Mouse (Mus musculus) neural tube, embryonic 14.5 days (tissue): ENCODE results near the gene Ahctf1. TPM values are rescaled to one million over a fixed set of nuclear protein-coding genes. Genes with fewer than 3 reads are reported as not detected.
A peak's percentile ranks its signal among the peaks of the same experiment; 100 is the strongest.

ENCODE experiments used
- ATAC-seq: fragments of 200-750 bp; cut with Nextera tagmentation; 2 replicates; pipeline ENCODE4 v1.8.0; 2017; ENCODE audit warnings: low read depth, mild to moderate bottlenecking, moderate TSS enrichment, moderate library complexity
- H3K27ac ChIP-seq: fragments of 300-500 bp; sonication (generic); 2 replicates; pipeline ENCODE4 v1.5.1; 2014; ENCODE audit warnings: low read depth, mild to moderate bottlenecking, control low read depth, low read length, moderate library complexity, mixed read lengths
- H3K27me3 ChIP-seq: fragments of 300-500 bp; sonication (generic); 2 replicates; pipeline ENCODE4 v1.6.1; 2014; ENCODE audit warnings: low read length; ENCODE audit not compliant: control insufficient read depth, insufficient read depth
- H3K36me3 ChIP-seq: fragments of 300-500 bp; sonication (generic); 2 replicates; pipeline ENCODE4 v1.6.1; 2014; ENCODE audit warnings: low read length, mixed read lengths; ENCODE audit not compliant: control insufficient read depth, insufficient read depth
- H3K4me1 ChIP-seq: fragments of 300-500 bp; sonication (generic); 2 replicates; pipeline ENCODE4 v1.6.1; 2014; ENCODE audit warnings: low read length; ENCODE audit not compliant: control insufficient read depth, insufficient read depth
- H3K4me2 ChIP-seq: fragments of 300-500 bp; sonication (generic); 2 replicates; pipeline ENCODE4 v1.6.1; 2014; ENCODE audit warnings: mild to moderate bottlenecking, low read depth, low read length, control low read depth
- H3K4me3 ChIP-seq: fragments of 300-500 bp; sonication (generic); 2 replicates; pipeline ENCODE4 v1.5.1; 2014; ENCODE audit warnings: low read depth, low read length, control low read depth, mixed read lengths
- H3K9ac ChIP-seq: fragments of 300-500 bp; sonication (generic); replicated peaks from 2 replicates; pipeline ENCODE4 v1.6.1; 2014; ENCODE audit warnings: low read depth, mild to moderate bottlenecking, control low read depth, low read length, mixed read lengths
- H3K9me3 ChIP-seq: fragments of 300-500 bp; sonication (generic); 2 replicates; pipeline ENCODE4 v1.6.1; 2016; ENCODE audit warnings: low read length; ENCODE audit not compliant: control insufficient read depth
- WGBS: fragments of 180-500 bp; shearing (Covaris S2); extraction: QIAGEN DNeasy Blood & Tissue Kit; methylation state at CpG from one replicate; pipeline ENCODE4 v1.1.7; 2014; 5-methylcytosine and 5-hydroxymethylcytosine counted together
- polyA plus RNA-seq: library from polyadenylated mRNA; unstranded; fragments of >200 nt; fragmentation: Nextera tagmentation; extraction: Ambion mirVana; gene quantifications from 2 replicates; pipeline ENCODE4 v1.2.1, GENCODE M21; 2014

Ahctf1 gene
- 23.4 and 23.6 TPM in 2 replicates for polyA plus RNA-seq

DNA sequence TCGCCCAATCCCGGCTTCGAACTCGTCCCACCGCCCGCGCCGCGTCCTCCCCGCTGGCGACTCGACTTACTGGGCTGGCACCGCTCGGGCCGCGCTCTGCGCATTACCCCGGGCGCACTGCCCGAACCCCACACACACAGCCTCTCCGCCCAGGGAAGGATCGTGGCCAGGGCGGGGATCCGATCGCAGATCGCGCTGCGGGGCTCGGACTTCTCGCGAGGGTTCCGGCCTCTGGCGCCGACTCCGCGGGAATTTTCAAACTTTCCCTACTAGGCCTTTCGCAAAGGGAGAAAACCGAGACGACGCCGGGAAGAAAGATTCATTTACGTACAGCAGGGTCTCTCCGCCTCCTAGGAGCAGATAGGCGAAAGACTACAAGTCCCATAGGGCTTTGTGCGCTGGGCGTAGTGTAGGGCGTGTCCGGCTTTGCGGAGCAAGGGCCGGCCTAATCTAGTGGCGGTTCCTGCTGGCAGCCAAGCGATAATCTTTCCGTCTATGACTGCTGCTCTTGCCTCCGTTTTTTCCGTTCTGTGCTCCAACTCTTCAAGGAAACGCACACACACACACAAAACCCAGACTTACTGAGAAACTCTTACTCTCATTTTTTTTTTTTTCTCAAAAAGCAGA is at the start of gene Ahctf1:
TSS of gene Ahctf1 (minus strand) at position 168 of the 627 bp plus-strand sequence.
- H3K9ac ChIP-seq = peak within 1 kb of the TSS; percentile 93
- no peaks in the 10 kb centered on the region for H3K36me3 ChIP-seq
- H3K4me1 ChIP-seq = peaks cover 8% of the 10 kb centered on the region
- no peaks in the 10 kb centered on the region for H3K27me3 ChIP-seq
- peak; percentile 99 for ATAC-seq
- H3K4me3 ChIP-seq = peak within 1 kb of the TSS; percentile 96
- H3K9me3 ChIP-seq = no peaks in the 10 kb centered on the region
- WGBS = under 1% methylated on average over 47 of the region's 56 CpGs
- peak within 1 kb of the TSS; percentile 93 for H3K27ac ChIP-seq
- H3K4me2 ChIP-seq = peak within 1 kb of the TSS; percentile 62

DNA sequence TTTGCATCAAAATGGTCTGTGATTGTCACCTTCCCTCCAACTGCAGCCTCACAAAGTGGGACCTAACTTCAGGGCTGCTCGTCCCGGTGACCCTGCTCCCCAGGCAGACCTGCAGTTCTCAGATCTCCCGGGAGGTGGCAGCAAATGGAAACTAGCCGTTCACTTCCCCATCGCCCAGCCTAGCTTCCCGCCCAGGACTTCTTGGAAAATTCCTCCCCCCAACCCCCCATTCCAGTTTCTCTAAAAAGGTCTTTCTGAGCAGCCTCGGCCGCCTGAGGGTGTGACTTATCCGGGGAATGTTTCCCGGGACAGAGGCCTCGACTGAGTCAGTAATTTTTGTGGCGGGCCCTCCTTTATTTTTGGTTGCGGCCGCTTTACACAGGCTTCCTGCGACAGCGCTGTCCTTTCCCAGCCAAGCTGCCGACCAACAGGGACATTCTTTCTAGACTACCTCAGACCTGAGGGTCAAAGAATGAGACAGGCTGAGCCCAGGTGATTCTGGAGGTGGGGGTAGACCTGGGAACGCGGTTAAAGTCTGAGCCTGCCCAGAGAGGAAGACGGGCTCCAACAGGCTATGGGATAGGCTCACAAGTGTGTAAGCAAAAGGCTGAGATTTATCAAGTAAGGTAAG is 44.4 kb upstream of the Ahctf1 start:
- ATAC-seq = peak; percentile 77; the same call in 1 of the 2 replicates
- 3% methylated on average over 20 of the region's 20 CpGs for WGBS
- peak overlapping the region; percentile 75 for H3K4me2 ChIP-seq

DNA sequence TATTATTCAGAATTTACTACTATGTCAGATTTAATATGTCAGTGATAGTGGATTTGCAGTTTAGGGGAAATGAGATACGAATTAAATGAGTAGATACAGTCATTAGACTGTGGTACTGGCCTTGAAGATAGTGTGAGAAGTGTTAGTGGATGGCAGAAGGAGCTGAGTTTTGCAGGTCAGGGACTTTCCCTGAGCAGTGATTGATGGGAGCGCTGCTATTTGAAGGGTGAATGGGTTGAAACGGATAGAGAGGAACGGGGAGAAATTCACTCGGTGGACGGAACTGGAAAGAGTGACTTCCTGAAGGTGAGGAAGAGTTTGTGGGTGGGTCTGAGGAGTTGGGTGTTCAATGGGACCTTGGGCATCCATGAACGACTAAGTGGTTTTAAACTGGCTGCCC is 43.7 kb upstream of the Ahctf1 start:
- no peaks in the 10 kb centered on the region for H3K36me3 ChIP-seq
- H3K4me3 ChIP-seq = no peak overlapping the region
- H3K27me3 ChIP-seq = no peaks in the 10 kb centered on the region
- H3K4me2 ChIP-seq = no peak overlapping the region
- no peak overlapping the region for H3K9ac ChIP-seq
- WGBS = 53% methylated on average over 7 of the region's 7 CpGs
- no peaks in the 10 kb centered on the region for H3K4me1 ChIP-seq
- H3K9me3 ChIP-seq = no peaks in the 10 kb centered on the region
- ATAC-seq = no peak
- H3K27ac ChIP-seq = no peak overlapping the region

More for the DNA sequence above, 44.4 kb upstream of the Ahctf1 start:
- Histone ChIP-seq H3K4me1 (no peaks in the 10 kb centered on the region), H3K27ac (no peak overlapping the region), H3K36me3 (no peaks in the 10 kb centered on the region), H3K9ac (peak overlapping the region; percentile 41), H3K9me3 (no peaks in the 10 kb centered on the region), H3K27me3 (no peaks in the 10 kb centered on the region), H3K4me3 (peak overlapping the region; percentile 27)

DNA sequence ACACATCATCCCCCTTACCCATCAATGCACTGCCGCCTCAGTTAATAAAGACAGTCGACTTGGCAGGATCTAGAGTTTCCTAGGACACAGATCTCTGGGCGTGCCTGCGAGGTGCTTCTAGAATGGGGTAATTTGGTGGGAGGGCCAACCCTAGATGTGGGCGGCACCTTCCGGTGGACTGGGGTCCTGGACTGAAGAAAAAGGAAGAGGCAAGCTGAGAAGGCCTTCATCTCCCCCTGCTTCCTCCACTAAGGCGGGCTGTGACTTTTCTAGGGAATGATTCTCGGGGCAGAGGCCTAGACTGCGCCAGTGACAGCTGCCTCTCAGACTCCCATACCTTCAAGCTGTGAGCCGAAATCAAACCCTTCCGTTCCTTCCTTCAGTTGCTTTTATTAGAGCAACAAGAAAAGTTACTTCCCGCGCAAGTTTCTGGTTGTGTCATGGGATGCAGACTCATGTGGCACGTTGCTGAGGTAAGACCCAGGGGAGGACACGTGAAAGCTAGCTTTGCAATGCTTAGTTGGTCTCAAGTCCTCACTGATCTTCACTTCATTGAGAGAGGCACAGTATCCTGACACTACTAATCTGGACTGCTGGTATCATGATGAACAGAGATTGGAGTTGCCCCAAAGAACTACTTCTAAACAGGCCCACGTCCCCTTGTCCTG is 42.5 kb upstream of the Ahctf1 start:
- no peak overlapping the region for H3K4me2 ChIP-seq
- no peaks in the 10 kb centered on the region for H3K27me3 ChIP-seq
- H3K36me3 ChIP-seq = no peaks in the 10 kb centered on the region
- no peak overlapping the region for H3K27ac ChIP-seq
- H3K9ac ChIP-seq = no peak overlapping the region
- no peak overlapping the region for H3K4me3 ChIP-seq
- ATAC-seq = no peak
- no peaks in the 10 kb centered on the region for H3K9me3 ChIP-seq
- 84% methylated on average over 16 of the region's 16 CpGs for WGBS
- no peaks in the 10 kb centered on the region for H3K4me1 ChIP-seq

DNA sequence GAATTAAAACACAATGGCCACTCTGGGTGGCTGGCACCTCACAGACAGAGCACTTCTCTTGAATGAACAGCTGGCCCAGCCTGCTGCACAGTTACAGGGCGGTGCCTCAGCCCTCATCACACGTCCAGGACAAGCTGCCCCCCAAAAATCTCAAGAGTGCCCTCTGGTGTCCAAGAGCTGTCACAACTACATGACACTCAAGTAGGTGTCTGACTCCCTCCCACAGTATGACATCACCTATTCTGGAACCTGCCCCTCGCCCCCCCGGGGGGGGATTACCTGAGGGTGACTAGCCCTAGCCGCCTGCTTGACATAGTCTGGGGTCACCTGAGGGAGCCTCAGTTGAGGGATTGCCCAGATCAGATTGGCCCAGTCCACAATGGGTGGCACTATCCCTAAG is 41.4 kb upstream of the Ahctf1 start:
- Histone ChIP-seq H3K9ac (no peak overlapping the region), H3K27me3 (no peaks in the 10 kb centered on the region), H3K9me3 (no peaks in the 10 kb centered on the region), H3K36me3 (no peaks in the 10 kb centered on the region), H3K4me3 (no peak overlapping the region), H3K4me2 (no peak overlapping the region), H3K4me1 (no peaks in the 10 kb centered on the region), H3K27ac (no peak overlapping the region)
- peak; percentile 57 for ATAC-seq
- 17% methylated on average over 5 of the region's 5 CpGs for WGBS

DNA sequence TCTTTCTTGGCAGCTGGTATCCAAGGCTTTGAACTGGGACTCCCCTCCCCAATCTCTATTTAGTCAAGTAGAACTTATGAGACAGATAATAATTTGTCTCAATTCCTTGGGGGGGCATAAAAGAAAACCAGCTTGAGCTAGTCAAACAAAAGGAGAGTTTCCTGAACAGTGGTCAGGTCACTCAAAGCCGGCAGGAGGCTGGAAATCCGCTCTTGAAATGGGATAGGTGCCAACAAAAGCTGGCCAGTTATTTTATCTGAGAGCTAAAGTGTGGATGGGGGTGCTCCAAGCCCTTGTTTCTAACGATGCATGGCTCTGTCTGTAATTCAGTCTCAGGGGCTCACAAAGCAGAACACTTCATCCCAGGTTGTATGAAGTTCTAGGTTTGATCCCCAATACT is 40.5 kb upstream of the Ahctf1 start:
- no peak overlapping the region for H3K4me3 ChIP-seq
- H3K4me1 ChIP-seq = no peaks in the 10 kb centered on the region
- no peak overlapping the region for H3K9ac ChIP-seq
- no peaks in the 10 kb centered on the region for H3K27me3 ChIP-seq
- no peaks in the 10 kb centered on the region for H3K36me3 ChIP-seq
- H3K27ac ChIP-seq = no peak overlapping the region
- WGBS = 39% methylated on average over 3 of the region's 3 CpGs
- ATAC-seq = no peak
- no peak overlapping the region for H3K4me2 ChIP-seq
- H3K9me3 ChIP-seq = no peaks in the 10 kb centered on the region

DNA sequence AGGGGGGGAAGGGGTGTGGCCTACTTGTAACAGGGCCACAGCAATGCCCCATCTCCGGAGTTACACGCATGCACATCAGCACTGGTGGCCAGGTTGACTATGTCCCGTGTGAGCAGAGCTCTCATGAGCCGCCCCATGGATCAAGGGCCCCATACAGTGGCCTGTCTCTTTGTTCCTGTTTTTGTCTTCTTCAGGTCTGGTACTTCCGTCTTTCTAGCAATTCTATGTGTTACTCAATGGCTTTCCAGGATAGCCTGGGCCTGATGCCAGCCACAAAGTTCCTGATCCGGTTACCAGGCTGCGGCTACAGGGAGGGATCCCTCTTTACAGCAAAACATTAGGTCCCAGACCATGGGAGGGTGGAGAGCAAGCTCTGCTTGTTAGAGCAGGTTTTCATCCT is 39.1 kb upstream of the Ahctf1 start:
- H3K9ac ChIP-seq = no peak overlapping the region
- H3K9me3 ChIP-seq = no peaks in the 10 kb centered on the region
- no peaks in the 10 kb centered on the region for H3K36me3 ChIP-seq
- no peak overlapping the region for H3K27ac ChIP-seq
- no peak for ATAC-seq
- H3K4me3 ChIP-seq = no peak overlapping the region
- no peaks in the 10 kb centered on the region for H3K27me3 ChIP-seq
- no peak overlapping the region for H3K4me2 ChIP-seq
- WGBS = 79% methylated on average over 7 of the region's 7 CpGs
- H3K4me1 ChIP-seq = no peaks in the 10 kb centered on the region

DNA sequence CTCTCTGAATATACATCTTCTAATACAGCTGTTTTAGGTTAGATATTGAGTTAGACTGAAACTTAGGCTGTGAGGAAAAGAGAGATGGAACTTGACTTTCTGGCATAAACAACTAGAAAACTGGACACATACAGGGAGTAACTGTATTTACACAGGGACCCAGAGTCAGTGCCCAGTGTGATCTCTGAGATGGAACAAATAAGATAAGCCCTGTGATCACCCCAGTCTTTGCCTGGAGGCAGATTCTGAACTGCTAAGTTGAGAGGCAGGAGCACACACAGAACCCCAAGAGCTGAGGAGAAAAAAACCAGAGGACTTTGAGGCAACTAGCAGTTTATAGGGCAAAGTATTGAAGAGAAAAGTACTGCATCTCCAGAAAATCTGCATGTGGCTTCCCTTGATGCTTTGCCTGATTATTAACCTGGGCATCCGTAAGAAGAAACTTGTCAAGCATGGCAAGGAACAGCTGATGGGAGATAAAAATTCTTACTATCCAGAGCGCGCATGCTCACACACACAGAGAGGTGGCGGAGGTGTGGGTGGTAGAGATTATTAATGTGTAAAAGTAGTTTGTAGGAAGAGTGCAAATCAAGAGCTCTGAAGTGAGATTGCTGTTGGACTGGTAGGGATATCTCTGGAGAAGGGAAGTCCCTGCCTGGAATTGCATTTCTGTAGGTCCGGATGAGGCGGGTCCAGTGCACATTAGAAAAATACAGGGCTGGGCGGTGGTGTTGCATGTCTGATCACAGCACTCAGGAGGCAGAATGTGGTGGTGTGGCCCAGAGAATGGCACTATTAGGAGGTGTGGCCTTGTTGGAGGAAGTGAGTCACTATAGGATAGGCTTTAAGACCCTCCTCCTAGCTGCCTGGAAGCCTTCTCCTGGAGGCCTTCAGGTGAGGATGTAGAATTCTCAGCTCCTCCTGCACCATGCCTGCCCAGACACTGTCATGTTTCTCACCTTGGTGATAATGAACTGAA is 33.2 kb upstream of the Ahctf1 start:
- no peaks in the 10 kb centered on the region for H3K36me3 ChIP-seq
- no peaks in the 10 kb centered on the region for H3K27me3 ChIP-seq
- no peak overlapping the region for H3K9ac ChIP-seq
- WGBS = 91% methylated on average over 7 of the region's 7 CpGs
- H3K27ac ChIP-seq = no peak overlapping the region
- H3K4me2 ChIP-seq = no peak overlapping the region
- no peaks in the 10 kb centered on the region for H3K4me1 ChIP-seq
- no peaks in the 10 kb centered on the region for H3K9me3 ChIP-seq
- no peak overlapping the region for H3K4me3 ChIP-seq
- ATAC-seq = no peak
